Mouse (Mus musculus): ENCODE data around the gene Lrig2.
A peak's percentile ranks its signal among the peaks of the same experiment; 100 is the strongest.

The Lrig2 gene

GRCm38 (mm10) chr3:104511538-104512423 lies at the start of gene Lrig2:
TSS of gene Lrig2 (minus strand) at chr3:104511918.
- DNase-seq, result peak; percentile 99

GRCm38 (mm10) chr3:104556624-104557023 lies 44.9 kb upstream of the Lrig2 start:
- DNase-seq, result no peak

GRCm38 (mm10) chr3:104550594-104550993 lies 38.9 kb upstream of the Lrig2 start:
- DNase-seq, result no peak

DNA sequence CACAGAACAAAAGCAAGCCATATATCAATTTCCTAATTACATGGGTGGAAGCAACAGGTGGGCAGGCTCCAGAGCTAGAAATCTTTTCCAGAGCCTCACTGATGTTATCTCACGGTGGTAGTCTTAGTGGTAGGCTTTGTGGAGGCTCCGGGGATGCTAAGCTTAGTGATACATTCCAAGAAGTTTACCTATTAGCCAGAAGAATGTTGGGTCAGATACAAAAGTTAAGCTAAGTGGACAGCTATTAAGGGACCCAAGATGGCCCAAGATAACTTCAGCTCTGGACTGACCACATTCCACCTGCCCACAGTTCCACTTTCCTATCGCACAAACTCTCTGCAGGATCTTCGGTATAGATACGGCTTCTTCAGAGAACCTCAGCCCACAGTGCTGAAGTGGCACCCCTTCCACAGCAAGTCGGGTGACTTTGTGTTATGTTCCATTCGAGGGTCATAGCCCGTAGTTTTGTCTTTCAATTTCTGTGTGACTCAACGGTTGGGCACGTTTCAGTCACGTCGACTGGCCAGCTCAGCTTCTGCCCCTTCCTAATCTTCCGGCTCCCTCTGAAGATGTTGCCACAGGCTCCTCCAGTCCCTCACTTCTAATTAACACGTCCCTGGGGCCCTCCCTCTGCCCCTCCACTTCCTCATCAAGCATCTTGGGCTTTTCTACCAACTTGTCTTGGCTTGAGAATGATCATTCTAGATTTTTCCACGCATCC lies 36.8 kb upstream of the Lrig2 start:
- DNase-seq, result no peak

DNA sequence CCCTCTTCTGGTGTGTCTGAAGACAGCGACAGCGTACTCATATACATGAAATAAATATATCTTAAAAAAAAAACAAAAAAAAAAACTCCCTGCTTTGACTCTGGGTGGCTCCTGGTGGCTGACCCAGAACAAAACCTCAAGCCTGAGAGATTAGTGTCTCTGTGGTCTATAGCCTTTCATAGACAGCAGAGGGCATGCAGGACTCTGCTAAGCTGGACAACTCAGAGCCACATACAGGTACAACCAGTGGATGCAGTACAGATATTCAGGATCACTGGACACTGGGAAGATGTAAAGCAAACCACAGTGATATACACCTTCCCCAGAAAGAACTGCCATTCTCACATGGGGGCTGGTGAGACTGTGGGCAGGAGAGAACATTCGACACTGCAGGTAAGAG lies 32.1 kb upstream of the Lrig2 start:
- no peak for DNase-seq

DNA sequence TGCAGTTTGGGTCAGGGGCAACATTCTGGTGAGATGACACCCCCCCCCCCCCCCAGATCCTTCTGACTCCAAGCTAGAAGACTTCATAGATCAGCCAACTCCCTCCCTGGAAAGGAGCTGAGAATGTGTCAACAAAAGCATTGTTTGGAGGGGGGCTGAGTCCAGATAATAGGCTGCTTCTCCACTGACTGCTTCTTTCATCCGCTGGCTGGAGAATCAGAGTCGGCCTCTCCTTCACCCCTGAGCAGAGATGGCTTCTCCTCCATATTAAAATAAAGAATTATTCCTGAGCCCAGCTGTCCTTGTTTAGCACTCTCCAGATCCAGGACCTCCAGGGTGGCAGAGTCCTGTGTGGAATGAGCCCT lies 30.3 kb upstream of the Lrig2 start:
- DNase-seq, result no peak

DNA sequence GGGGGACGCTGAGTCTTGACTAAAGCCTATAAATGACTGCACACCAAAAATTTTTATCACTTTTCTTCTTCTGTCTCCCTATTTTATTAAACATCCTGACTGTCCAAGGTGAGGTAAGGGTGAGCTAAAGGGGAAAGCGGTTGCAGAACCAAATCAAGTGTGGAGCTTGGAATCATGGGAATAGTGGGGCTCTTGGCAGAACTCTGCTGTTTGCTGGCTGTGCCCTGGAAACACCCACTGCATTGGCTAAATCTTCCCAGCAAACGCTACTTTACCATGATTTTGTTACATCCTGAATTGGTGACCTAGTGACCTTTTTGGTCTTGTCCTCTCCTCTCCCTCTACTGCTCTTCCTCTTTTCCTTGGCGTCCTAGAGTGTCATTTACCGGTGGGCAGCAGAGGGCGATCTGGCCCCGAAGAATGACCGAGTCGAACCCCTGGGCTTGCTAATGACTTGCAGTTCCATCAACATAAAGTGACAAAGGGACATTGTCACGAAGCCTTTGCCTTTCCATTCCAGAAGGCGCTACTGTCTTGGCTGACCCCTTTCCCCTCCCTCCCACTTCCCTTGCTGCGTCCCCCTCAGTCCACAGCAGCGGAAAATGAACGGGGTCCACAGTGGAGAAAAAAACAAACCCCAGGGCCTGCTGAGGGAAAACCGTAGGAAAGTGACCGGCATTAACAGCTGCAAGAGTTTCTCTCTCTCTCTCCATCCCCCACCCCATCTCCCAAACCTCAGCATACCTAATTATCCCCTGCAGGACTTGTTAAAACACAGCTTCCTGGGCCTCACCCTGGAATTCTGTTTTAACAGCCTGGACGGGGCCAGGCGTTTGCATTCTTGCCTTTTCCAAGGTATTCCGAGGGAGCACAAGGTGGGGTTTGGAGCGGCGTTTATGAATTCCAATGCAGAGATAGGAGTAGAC lies 29.7 kb upstream of the Lrig2 start:
- DNase-seq, result peak; percentile 75 to 77

GRCm38 (mm10) chr3:104540480-104541138 lies 28.9 kb upstream of the Lrig2 start:
- DNase-seq, result peak in 1 of 2 experiments; percentile 20

GRCm38 (mm10) chr3:104533223-104533622 lies 21.5 kb upstream of the Lrig2 start:
- DNase-seq, result no peak

GRCm38 (mm10) chr3:104526115-104526882 lies 14.6 kb upstream of the Lrig2 start:
- DNase-seq, result peak; percentile 45 to 67

- DNase-seq, result no peak
These were observed 13.8 kb upstream of the Lrig2 start for GRCm38 (mm10) chr3:104525516-104525915.

DNA sequence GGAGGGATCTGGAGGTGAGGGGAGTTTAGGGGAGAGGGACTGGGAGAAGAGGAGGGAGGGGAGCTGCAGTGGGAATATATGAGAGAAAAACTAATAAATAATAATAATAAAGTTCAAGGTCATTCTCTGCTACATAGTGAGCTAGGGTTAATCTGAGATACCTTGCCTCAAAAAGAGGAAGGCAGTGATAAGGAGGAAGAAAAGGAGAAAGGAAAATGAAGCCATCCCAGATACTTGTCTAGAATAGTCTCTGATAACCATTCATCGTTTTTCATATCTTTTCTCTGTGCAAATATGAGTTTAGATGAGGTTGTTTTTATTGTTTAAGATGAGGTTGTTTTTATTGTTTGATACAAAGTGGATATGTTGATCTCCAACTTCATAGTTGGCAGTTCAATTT lies 13.3 kb upstream of the Lrig2 start:
- DNase-seq, result no peak

- peak in 1 of 2 experiments; percentile 40 for DNase-seq
These were observed 11.7 kb upstream of the Lrig2 start for GRCm38 (mm10) chr3:104523333-104523871.

DNA sequence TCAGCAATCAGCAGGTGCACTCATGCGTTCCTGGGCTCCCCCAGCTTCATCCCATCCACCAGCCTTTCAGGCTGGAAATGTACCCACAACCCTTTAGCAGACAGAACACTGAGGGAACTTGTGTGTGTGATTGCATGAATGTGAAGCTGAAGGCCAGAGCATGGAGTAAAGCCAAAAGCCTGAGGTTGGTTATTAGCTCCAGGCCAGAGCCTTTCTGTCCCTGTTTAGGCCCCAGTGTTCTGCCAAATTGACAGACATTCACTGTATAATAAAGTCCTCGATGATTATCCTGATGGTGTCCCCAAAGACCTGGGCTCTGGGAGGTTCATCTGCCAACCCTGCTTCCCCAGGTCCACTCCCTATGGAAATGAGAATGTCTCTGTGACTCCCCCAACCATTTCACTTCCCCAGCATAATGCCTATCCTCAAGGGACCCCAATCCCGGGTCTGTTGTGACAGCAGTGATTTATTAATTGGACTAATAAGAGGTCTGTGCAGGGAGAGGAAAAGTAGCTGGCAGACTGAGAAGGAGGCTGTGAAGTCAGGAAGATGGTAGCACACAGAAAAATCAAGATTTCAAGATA lies 9.7 kb upstream of the Lrig2 start:
- no peak for DNase-seq

DNA sequence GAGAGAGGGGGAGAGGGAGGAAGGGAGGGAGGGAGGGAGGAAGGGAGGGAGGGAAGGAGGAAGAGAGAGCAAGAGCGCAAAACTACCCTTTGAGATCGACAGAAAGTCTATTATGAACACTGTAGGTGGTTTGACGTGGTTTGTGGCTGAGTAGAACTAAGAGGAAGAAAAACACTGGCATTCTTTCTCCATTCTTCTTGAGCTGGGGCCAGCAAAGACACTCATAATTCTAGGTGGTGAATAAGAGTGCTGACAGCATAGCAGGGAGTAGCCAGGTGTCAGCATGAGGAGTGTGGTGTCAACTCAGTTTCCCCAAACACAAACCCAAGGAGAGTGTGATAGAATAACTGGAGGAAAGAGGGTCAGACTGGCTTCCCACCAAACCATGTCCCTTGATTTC lies 8.8 kb upstream of the Lrig2 start:
- no peak for DNase-seq

- no peak for DNase-seq
These were observed 7.2 kb upstream of the Lrig2 start for GRCm38 (mm10) chr3:104518931-104519330.

- no peak for DNase-seq
These were observed 6.7 kb upstream of the Lrig2 start for GRCm38 (mm10) chr3:104518411-104518810.

GRCm38 (mm10) chr3:104517161-104517560 lies 5.4 kb upstream of the Lrig2 start:
- DNase-seq, result no peak

- DNase-seq, result no peak
These were observed 2.8 kb upstream of the Lrig2 start for GRCm38 (mm10) chr3:104514510-104514909.

GRCm38 (mm10) chr3:104512424-104512748 lies 668 bp upstream of the Lrig2 start:
- DNase-seq, result no peak
